Mouse (Mus musculus): ENCODE results near the gene Slc6a13.

The Slc6a13 gene

GRCm38 (mm10) chr6:121299954-121300353 lies at the start of gene Slc6a13:
TSS of gene Slc6a13 (plus strand) at chr6:121300227.
- no peak for DNase-seq (ENCODE audit: low read depth)

GRCm38 (mm10) chr6:121250406-121250805 lies 49.6 kb upstream of the Slc6a13 start:
- DNase-seq (ENCODE audit: low read depth) = no peak

- DNase-seq (ENCODE audit: low read depth) = no peak
Observed at GRCm38 (mm10) chr6:121251256-121251655, 48.8 kb upstream of the Slc6a13 start.

- peak; percentile 83 for DNase-seq (ENCODE audit: low read depth)
Observed at GRCm38 (mm10) chr6:121260548-121260947, 39.5 kb upstream of the Slc6a13 start.

GRCm38 (mm10) chr6:121261233-121261632 lies 38.8 kb upstream of the Slc6a13 start:
- no peak for DNase-seq (ENCODE audit: low read depth)

- no peak for DNase-seq (ENCODE audit: low read depth)
Observed at GRCm38 (mm10) chr6:121262004-121262403, 38.0 kb upstream of the Slc6a13 start.

GRCm38 (mm10) chr6:121262496-121262895 lies 37.5 kb upstream of the Slc6a13 start:
- DNase-seq (ENCODE audit: low read depth) = no peak

GRCm38 (mm10) chr6:121270156-121270555 lies 29.9 kb upstream of the Slc6a13 start:
- no peak for DNase-seq (ENCODE audit: low read depth)

GRCm38 (mm10) chr6:121271707-121272074 lies 28.3 kb upstream of the Slc6a13 start:
- no peak for DNase-seq (ENCODE audit: low read depth)

GRCm38 (mm10) chr6:121272075-121272800 lies 27.8 kb upstream of the Slc6a13 start:
- DNase-seq (ENCODE audit: low read depth) = peak; percentile 97

- peak; percentile 66 for DNase-seq (ENCODE audit: low read depth)
Observed at GRCm38 (mm10) chr6:121274356-121274755, 25.7 kb upstream of the Slc6a13 start.

GRCm38 (mm10) chr6:121284132-121284531 lies 15.9 kb upstream of the Slc6a13 start:
- DNase-seq (ENCODE audit: low read depth) = no peak

GRCm38 (mm10) chr6:121299317-121299716 lies 710 bp upstream of the Slc6a13 start:
- no peak for DNase-seq (ENCODE audit: low read depth)

- DNase-seq (ENCODE audit: low read depth) = no peak
Observed at GRCm38 (mm10) chr6:121300504-121300903, 477 bp downstream of the Slc6a13 start.

GRCm38 (mm10) chr6:121303466-121304220 lies 3.6 kb downstream of the Slc6a13 start:
- no peak for DNase-seq (ENCODE audit: low read depth)

GRCm38 (mm10) chr6:121304630-121305029 lies 4.6 kb downstream of the Slc6a13 start:
- no peak for DNase-seq (ENCODE audit: low read depth)

- DNase-seq (ENCODE audit: low read depth) = no peak
Observed at GRCm38 (mm10) chr6:121305571-121305970, 5.5 kb downstream of the Slc6a13 start.

- no peak for DNase-seq (ENCODE audit: low read depth)
Observed at GRCm38 (mm10) chr6:121310984-121311383, 11.0 kb downstream of the Slc6a13 start.

GRCm38 (mm10) chr6:121319099-121319498 lies 19.1 kb downstream of the Slc6a13 start:
- no peak for DNase-seq (ENCODE audit: low read depth)

GRCm38 (mm10) chr6:121322381-121323110 lies 22.5 kb downstream of the Slc6a13 start:
- DNase-seq (ENCODE audit: low read depth) = no peak

GRCm38 (mm10) chr6:121325298-121325697 lies 25.3 kb downstream of the Slc6a13 start:
- DNase-seq (ENCODE audit: low read depth) = no peak

- DNase-seq (ENCODE audit: low read depth) = no peak
Observed at GRCm38 (mm10) chr6:121325740-121326139, 25.7 kb downstream of the Slc6a13 start.

All from NIH3T3 (cell line).